Mouse (Mus musculus) liver, postnatal 0 days (tissue): ENCODE results near the gene Nsd1. TPM values are rescaled to one million over a fixed set of nuclear protein-coding genes. Genes with fewer than 3 reads are reported as not detected.

ENCODE experiments used
- ATAC-seq: fragments of 200-750 bp; cut with Nextera tagmentation; 2 replicates; pipeline ENCODE4 v1.8.0; 2017; ENCODE audit warnings: mild to moderate bottlenecking, moderate library complexity
- DNase-seq: peaks from one replicate; pipeline ENCODE4 v3.0.0-alpha.2; 2016
- H3K27ac ChIP-seq: fragments of 300-500 bp; sonication (generic); 2 replicates; pipeline ENCODE4 v1.5.1; 2014; ENCODE audit warnings: antibody characterized with exemption, moderate library complexity, mild to moderate bottlenecking, low read depth
- H3K27me3 ChIP-seq: fragments of 300-500 bp; sonication (generic); 2 replicates; pipeline ENCODE4 v1.6.1; 2014; ENCODE audit warnings: low read length, control low read depth, mixed read lengths; ENCODE audit not compliant: insufficient read depth
- H3K36me3 ChIP-seq: fragments of 300-500 bp; sonication (generic); replicated peaks from 2 replicates; pipeline ENCODE4 v1.6.1; 2014; ENCODE audit warnings: mild to moderate bottlenecking, control low read depth, low read length, moderate library complexity, mixed read lengths; ENCODE audit not compliant: insufficient read depth
- H3K4me1 ChIP-seq: fragments of 300-500 bp; sonication (generic); 2 replicates; pipeline ENCODE4 v1.6.1; 2014; ENCODE audit warnings: antibody characterized with exemption, mild to moderate bottlenecking, control low read depth; ENCODE audit not compliant: insufficient read depth
- H3K4me2 ChIP-seq: fragments of 300-500 bp; sonication (generic); 2 replicates; pipeline ENCODE4 v1.6.1; 2014; ENCODE audit warnings: low read depth, mild to moderate bottlenecking, low read length, moderate library complexity, mixed read lengths
- H3K4me3 ChIP-seq: fragments of 300-500 bp; sonication (generic); 2 replicates; pipeline ENCODE4 v1.5.1; 2014; ENCODE audit warnings: low read depth, low read length
- H3K9ac ChIP-seq: fragments of 300-500 bp; sonication (generic); replicated peaks from 2 replicates; pipeline ENCODE4 v1.6.1; 2014; ENCODE audit warnings: mild to moderate bottlenecking, moderate library complexity
- H3K9me3 ChIP-seq: fragments of 300-500 bp; sonication (generic); 2 replicates; pipeline ENCODE4 v1.6.1; 2016; ENCODE audit warnings: mild to moderate bottlenecking, control low read depth, low read length, mixed read lengths
- CTCF ChIP-seq: sonication (generic); IDR thresholded peaks from 2 replicates; pipeline ENCODE4 v1.5.1; 2016; ENCODE audit warnings: antibody characterized with exemption, low read depth
- EP300 ChIP-seq: IDR thresholded peaks from 2 replicates; pipeline ENCODE4 v1.6.1; 2016; ENCODE audit warnings: antibody characterized with exemption, low read depth, mild to moderate bottlenecking
- WGBS: fragments of 180-500 bp; shearing (Covaris S2); extraction: QIAGEN DNeasy Blood & Tissue Kit; methylation state at CpG from one replicate; pipeline ENCODE4 v1.1.7; 2014; ENCODE audit not compliant: insufficient replicate concordance; 5-methylcytosine and 5-hydroxymethylcytosine counted together
- polyA plus RNA-seq: library from polyadenylated mRNA; unstranded; fragments of >200 nt; fragmentation: Nextera tagmentation; extraction: Ambion mirVana; gene quantifications from 2 replicates; pipeline ENCODE4 v1.2.1, GENCODE M21; 2015

The Nsd1 gene
- polyA plus RNA-seq, 1 experiment from 2014 or later = 20.6 TPM

DNA sequence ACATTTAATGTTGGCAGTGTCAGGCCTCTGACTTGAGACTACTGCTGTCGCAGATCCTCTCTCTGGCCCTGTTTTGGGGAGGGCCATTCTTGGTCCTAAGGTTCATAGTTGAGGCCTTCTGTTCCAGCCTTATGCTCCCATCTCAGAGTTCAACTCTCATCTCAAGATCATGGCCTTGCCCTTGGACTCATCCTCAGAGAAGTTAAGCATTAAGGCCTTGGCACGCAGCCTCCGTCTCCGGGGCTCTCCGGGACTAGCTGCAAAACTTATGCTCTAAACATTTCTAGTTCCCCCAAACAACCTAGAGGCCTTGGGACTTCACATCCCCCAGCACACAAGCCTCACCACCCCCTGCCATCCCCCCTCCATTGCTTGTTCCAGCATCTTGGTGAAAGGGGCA is 41.3 kb upstream of the Nsd1 start:
- no peak overlapping the region for H3K4me3 ChIP-seq
- H3K27ac ChIP-seq = no peak overlapping the region
- ATAC-seq (no peak), DNase-seq (no peak)
- no peaks in the 10 kb centered on the region for H3K36me3 ChIP-seq
- TF ChIP-seq CTCF = no peak
- TF ChIP-seq EP300 = no peak
- whole genome bisulfite sequencing = 93% methylated on average over 5 of the region's 5 CpGs
- no peaks in the 10 kb centered on the region for H3K27me3 ChIP-seq
- no peak overlapping the region for H3K4me2 ChIP-seq
- no peaks in the 10 kb centered on the region; the same call in 1 of the 2 replicates for H3K9me3 ChIP-seq
- no peak overlapping the region for H3K9ac ChIP-seq
- peaks cover 8% of the 10 kb centered on the region for H3K4me1 ChIP-seq

DNA sequence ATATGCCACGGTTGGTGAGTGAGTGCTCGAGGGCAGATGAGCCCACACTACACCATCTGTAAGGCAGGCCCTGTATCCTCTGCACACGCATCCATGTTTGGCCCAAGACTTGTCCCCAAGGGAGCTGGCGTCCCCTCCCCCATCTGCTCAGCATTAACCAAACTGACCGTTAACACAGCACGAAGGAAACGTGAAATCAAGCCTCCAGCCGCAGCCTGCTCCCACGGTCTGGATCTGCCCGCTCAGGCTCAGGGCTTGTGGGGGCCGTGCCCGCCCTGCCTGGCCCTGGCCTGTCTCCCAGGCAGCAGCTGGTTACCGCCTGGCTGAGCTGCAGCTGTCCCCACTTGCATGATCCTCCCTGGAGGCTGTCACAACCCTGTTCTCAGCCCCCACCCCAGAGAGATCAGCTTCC is 40.6 kb upstream of the Nsd1 start:
- Histone ChIP-seq H3K4me1 (peaks cover 6% of the 10 kb centered on the region), H3K9me3 (no peaks in the 10 kb centered on the region; the same call in 1 of the 2 replicates), H3K4me3 (no peak overlapping the region), H3K27ac (no peak overlapping the region), H3K36me3 (no peaks in the 10 kb centered on the region), H3K9ac (no peak overlapping the region), H3K4me2 (no peak overlapping the region), H3K27me3 (no peaks in the 10 kb centered on the region)
- no peak for TF ChIP-seq EP300
- no peak for TF ChIP-seq CTCF
- WGBS = 84% methylated on average over 13 of the region's 13 CpGs
- no peak for DNase-seq
- ATAC-seq = no peak

DNA sequence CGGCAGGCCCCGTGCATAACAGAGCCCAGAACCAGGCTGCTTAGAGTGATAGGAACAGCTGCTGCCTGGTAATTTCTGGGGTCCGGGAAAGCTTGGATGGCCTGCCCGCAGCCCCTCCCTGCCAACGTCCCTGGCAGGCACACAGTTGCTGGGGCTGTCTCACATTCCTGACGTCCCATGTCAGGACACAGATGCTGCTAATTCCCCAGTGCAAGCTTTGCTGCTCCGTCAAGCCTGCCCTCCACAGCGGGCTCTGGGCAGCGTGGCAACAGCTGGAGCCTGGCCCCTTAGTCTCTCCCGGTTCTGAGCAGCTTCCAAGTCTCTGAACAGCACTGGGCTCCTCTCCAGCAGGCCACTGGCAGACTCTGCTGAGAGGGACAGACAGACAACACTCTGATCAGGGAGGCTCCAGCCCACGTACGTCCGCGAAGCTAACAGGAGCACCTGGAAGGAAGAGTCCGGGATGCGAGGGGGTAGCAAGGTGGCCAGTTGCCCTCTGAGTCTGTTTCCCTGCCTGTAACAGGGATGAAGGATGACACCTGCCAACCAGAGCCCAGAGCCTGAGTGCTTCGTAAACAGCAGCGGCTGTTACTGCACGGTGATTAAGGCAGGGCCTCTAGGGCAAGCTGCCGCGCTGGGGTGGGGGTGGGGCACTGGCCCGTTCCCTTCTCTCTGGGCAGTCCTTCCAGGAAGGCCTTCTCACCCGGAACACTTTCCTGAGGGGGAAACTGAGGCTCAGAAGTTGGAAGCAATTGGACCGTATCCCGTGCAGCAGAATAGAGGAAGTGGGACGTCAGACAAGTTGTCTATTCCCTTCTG is 37.9 kb upstream of the Nsd1 start:
- H3K9me3 ChIP-seq = no peaks in the 10 kb centered on the region; the same call in 1 of the 2 replicates
- H3K4me3 ChIP-seq = 0 out of 2 replicates have a peak overlapping the region, but pooled peaks have one; percentile 8
- DNase-seq (no peak), ATAC-seq (peak; percentile 38; the same call in 1 of the 2 replicates)
- no peak for TF ChIP-seq EP300
- TF ChIP-seq CTCF = no peak
- H3K27me3 ChIP-seq = no peaks in the 10 kb centered on the region
- no peak overlapping the region for H3K27ac ChIP-seq
- H3K4me1 ChIP-seq = peaks cover 6% of the 10 kb centered on the region
- H3K4me2 ChIP-seq = peak overlapping the region; percentile 51
- 31% methylated on average over 25 of the region's 26 CpGs for WGBS
- H3K9ac ChIP-seq = no peak overlapping the region
- no peaks in the 10 kb centered on the region for H3K36me3 ChIP-seq

GRCm38 (mm10) chr13:55172336-55172770 is 37.2 kb upstream of the Nsd1 start:
- Histone ChIP-seq H3K27me3 (no peaks in the 10 kb centered on the region), H3K27ac (no peak overlapping the region), H3K36me3 (no peaks in the 10 kb centered on the region), H3K9ac (no peak overlapping the region), H3K4me3 (no peak overlapping the region), H3K4me1 (peaks cover 6% of the 10 kb centered on the region), H3K4me2 (peak overlapping the region; percentile 51), H3K9me3 (no peaks in the 10 kb centered on the region; the same call in 1 of the 2 replicates)
- ATAC-seq (no peak), DNase-seq (no peak)
- TF ChIP-seq EP300 (no peak), CTCF (no peak)
- WGBS = 45% methylated on average over 7 of the region's 7 CpGs

DNA sequence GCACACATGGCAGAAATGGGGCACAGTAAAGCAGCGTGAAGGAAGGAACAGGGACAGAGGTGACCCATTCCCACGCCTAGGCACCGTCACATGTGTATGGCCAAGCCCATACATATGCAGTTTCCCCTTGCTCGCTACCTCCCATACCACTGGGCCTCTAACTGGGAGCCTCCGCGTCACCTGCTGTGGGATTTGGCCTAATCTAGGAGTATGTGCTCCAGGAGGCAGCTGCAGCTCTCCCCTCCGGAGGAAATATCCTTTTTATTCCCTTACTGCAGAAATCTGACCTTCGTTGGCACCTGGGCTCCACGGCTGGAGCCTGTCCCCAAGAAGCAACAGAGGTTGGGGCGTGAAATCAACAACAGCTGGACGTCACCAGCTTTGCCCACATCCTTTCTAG is 35.2 kb upstream of the Nsd1 start:
- H3K9me3 ChIP-seq = no peaks in the 10 kb centered on the region; the same call in 1 of the 2 replicates
- H3K4me3 ChIP-seq = no peak overlapping the region
- H3K27ac ChIP-seq = no peak overlapping the region
- WGBS = 74% methylated on average over 11 of the region's 11 CpGs
- H3K36me3 ChIP-seq = no peaks in the 10 kb centered on the region
- peaks cover 6% of the 10 kb centered on the region for H3K4me1 ChIP-seq
- H3K27me3 ChIP-seq = no peaks in the 10 kb centered on the region
- no peak overlapping the region for H3K4me2 ChIP-seq
- no peak for TF ChIP-seq EP300
- no peak for DNase-seq
- no peak for ATAC-seq
- no peak overlapping the region for H3K9ac ChIP-seq

GRCm38 (mm10) chr13:55176265-55176664 is 33.3 kb upstream of the Nsd1 start:
- Histone ChIP-seq H3K4me3 (no peak overlapping the region), H3K27me3 (no peaks in the 10 kb centered on the region), H3K4me2 (no peak overlapping the region), H3K27ac (no peak overlapping the region), H3K4me1 (peaks cover 6% of the 10 kb centered on the region), H3K9ac (no peak overlapping the region), H3K36me3 (no peaks in the 10 kb centered on the region), H3K9me3 (no peaks in the 10 kb centered on the region)
- ATAC-seq (no peak), DNase-seq (no peak)
- 66% methylated on average over 6 of the region's 6 CpGs for WGBS
- TF ChIP-seq CTCF (no peak), EP300 (no peak)
